Mouse (Mus musculus): Measurements from ENCODE around the gene Dync1h1. TPM values are rescaled to one million over a fixed set of nuclear protein-coding genes. Genes with fewer than 3 reads are reported as not detected.
A peak's percentile ranks its signal among the peaks of the same experiment; 100 is the strongest.

The Dync1h1 gene
- 119 and 280 TPM in 2 replicates for polyA plus RNA-seq (2012; ENCODE audit: insufficient read depth, low replicate concordance)

GRCm38 (mm10) chr12:110601241-110602218, at the start of gene Dync1h1:
TSS of gene Dync1h1 (plus strand) at chr12:110601452.
- H3K4me3 ChIP-seq (replicated peaks) = peak within 1 kb of the TSS; percentile 98
- H3K27me3 ChIP-seq (replicated peaks) = no peaks in the 10 kb centered on the region
- H3K36me3 ChIP-seq (replicated peaks; ENCODE audit: low read length) = peaks cover 16% of the 10 kb centered on the region
- TF ChIP-seq FLI1 (IDR thresholded peaks at IDR 0.05; ENCODE audit: low read length) (no peak), GATA1 (IDR thresholded peaks at IDR 0.05; ENCODE audit: borderline replicate concordance, low read length) (no peak)
- peaks cover 75% of the 10 kb centered on the region for H3K4me1 ChIP-seq
- H3K9me3 ChIP-seq = no peaks in the 10 kb centered on the region

GRCm38 (mm10) chr12:110552113-110552512, 49.1 kb upstream of the Dync1h1 start:
- H3K27me3 ChIP-seq (replicated peaks) = no peaks in the 10 kb centered on the region
- no peak for TF ChIP-seq GATA1 (IDR thresholded peaks at IDR 0.05; ENCODE audit: borderline replicate concordance, low read length)
- TF ChIP-seq FLI1 (IDR thresholded peaks at IDR 0.05; ENCODE audit: low read length) = no peak
- H3K4me3 ChIP-seq (replicated peaks) = no peak overlapping the region
- no peaks in the 10 kb centered on the region for H3K9me3 ChIP-seq
- 0 out of 2 replicates have a peak, but pooled peaks cover 7% of the 10 kb centered on the region for H3K4me1 ChIP-seq
- peaks cover 99% of the 10 kb centered on the region for H3K36me3 ChIP-seq (replicated peaks; ENCODE audit: low read length)

- H3K4me1 ChIP-seq = 0 out of 2 replicates have a peak, but pooled peaks cover 7% of the 10 kb centered on the region
- H3K36me3 ChIP-seq (replicated peaks; ENCODE audit: low read length) = peaks cover 99% of the 10 kb centered on the region
- H3K27me3 ChIP-seq (replicated peaks) = no peaks in the 10 kb centered on the region
- H3K9me3 ChIP-seq = no peaks in the 10 kb centered on the region
- no peak for TF ChIP-seq FLI1 (IDR thresholded peaks at IDR 0.05; ENCODE audit: low read length)
- TF ChIP-seq GATA1 (IDR thresholded peaks at IDR 0.05; ENCODE audit: borderline replicate concordance, low read length) = no peak
- no peak overlapping the region for H3K4me3 ChIP-seq (replicated peaks)
Measured at GRCm38 (mm10) chr12:110553362-110553761, 47.9 kb upstream of the Dync1h1 start.

GRCm38 (mm10) chr12:110555536-110556240, 45.6 kb upstream of the Dync1h1 start:
- peaks cover 100% of the 10 kb centered on the region for H3K36me3 ChIP-seq (replicated peaks; ENCODE audit: low read length)
- no peaks in the 10 kb centered on the region for H3K27me3 ChIP-seq (replicated peaks)
- H3K4me3 ChIP-seq (replicated peaks) = no peak overlapping the region
- TF ChIP-seq GATA1 (IDR thresholded peaks at IDR 0.05; ENCODE audit: borderline replicate concordance, low read length) (no peak), FLI1 (IDR thresholded peaks at IDR 0.05; ENCODE audit: low read length) (no peak)
- H3K4me1 ChIP-seq = no peaks in the 10 kb centered on the region
- H3K9me3 ChIP-seq = no peaks in the 10 kb centered on the region

GRCm38 (mm10) chr12:110556861-110557628, 44.2 kb upstream of the Dync1h1 start:
- no peak overlapping the region for H3K4me3 ChIP-seq (replicated peaks)
- H3K27me3 ChIP-seq (replicated peaks) = no peaks in the 10 kb centered on the region
- no peaks in the 10 kb centered on the region for H3K9me3 ChIP-seq
- peaks cover 98% of the 10 kb centered on the region for H3K36me3 ChIP-seq (replicated peaks; ENCODE audit: low read length)
- no peaks in the 10 kb centered on the region for H3K4me1 ChIP-seq
- no peak for TF ChIP-seq FLI1 (IDR thresholded peaks at IDR 0.05; ENCODE audit: low read length)
- no peak for TF ChIP-seq GATA1 (IDR thresholded peaks at IDR 0.05; ENCODE audit: borderline replicate concordance, low read length)

GRCm38 (mm10) chr12:110558175-110558574, 43.1 kb upstream of the Dync1h1 start:
- no peaks in the 10 kb centered on the region for H3K9me3 ChIP-seq
- TF ChIP-seq FLI1 (IDR thresholded peaks at IDR 0.05; ENCODE audit: low read length) (no peak), GATA1 (IDR thresholded peaks at IDR 0.05; ENCODE audit: borderline replicate concordance, low read length) (no peak)
- no peaks in the 10 kb centered on the region for H3K4me1 ChIP-seq
- H3K27me3 ChIP-seq (replicated peaks) = no peaks in the 10 kb centered on the region
- peaks cover 98% of the 10 kb centered on the region for H3K36me3 ChIP-seq (replicated peaks; ENCODE audit: low read length)
- H3K4me3 ChIP-seq (replicated peaks) = no peak overlapping the region

- Histone ChIP-seq H3K36me3 (replicated peaks; ENCODE audit: low read length) (peaks cover 97% of the 10 kb centered on the region), H3K27me3 (replicated peaks) (no peaks in the 10 kb centered on the region), H3K4me1 (no peaks in the 10 kb centered on the region), H3K4me3 (replicated peaks) (no peak overlapping the region), H3K9me3 (no peaks in the 10 kb centered on the region)
- no peak for TF ChIP-seq GATA1 (IDR thresholded peaks at IDR 0.05; ENCODE audit: borderline replicate concordance, low read length)
- no peak for TF ChIP-seq FLI1 (IDR thresholded peaks at IDR 0.05; ENCODE audit: low read length)
Measured at GRCm38 (mm10) chr12:110563383-110563782, 37.9 kb upstream of the Dync1h1 start.

GRCm38 (mm10) chr12:110564848-110565247, 36.4 kb upstream of the Dync1h1 start:
- peaks cover 96% of the 10 kb centered on the region for H3K36me3 ChIP-seq (replicated peaks; ENCODE audit: low read length)
- no peaks in the 10 kb centered on the region for H3K27me3 ChIP-seq (replicated peaks)
- TF ChIP-seq FLI1 (IDR thresholded peaks at IDR 0.05; ENCODE audit: low read length) (no peak), GATA1 (IDR thresholded peaks at IDR 0.05; ENCODE audit: borderline replicate concordance, low read length) (no peak)
- no peak overlapping the region for H3K4me3 ChIP-seq (replicated peaks)
- no peaks in the 10 kb centered on the region for H3K4me1 ChIP-seq
- H3K9me3 ChIP-seq = no peaks in the 10 kb centered on the region

- H3K9me3 ChIP-seq = no peaks in the 10 kb centered on the region
- no peaks in the 10 kb centered on the region for H3K27me3 ChIP-seq (replicated peaks)
- no peak overlapping the region for H3K4me3 ChIP-seq (replicated peaks)
- H3K4me1 ChIP-seq = no peaks in the 10 kb centered on the region
- peaks cover 96% of the 10 kb centered on the region for H3K36me3 ChIP-seq (replicated peaks; ENCODE audit: low read length)
- TF ChIP-seq FLI1 (IDR thresholded peaks at IDR 0.05; ENCODE audit: low read length) = no peak
- TF ChIP-seq GATA1 (IDR thresholded peaks at IDR 0.05; ENCODE audit: borderline replicate concordance, low read length) = no peak
Measured at GRCm38 (mm10) chr12:110566366-110566765, 34.9 kb upstream of the Dync1h1 start.

Data from megakaryocyte, embryonic 14.5 days (primary cell).